Mouse (Mus musculus) limb, embryonic 14.5 days (tissue): Measurements from ENCODE around the gene Jazf1. TPM values are rescaled to one million over a fixed set of nuclear protein-coding genes. Genes with fewer than 3 reads are reported as not detected.

Source experiments
- ATAC-seq: fragments of 200-750 bp; cut with Nextera tagmentation; 2 replicates; pipeline ENCODE4 v1.8.0; 2017; ENCODE audit warnings: low read depth, moderate number of reproducible peaks, moderate TSS enrichment; ENCODE audit not compliant: low FRiP score
- DNase-seq: peaks from one replicate; pipeline ENCODE4 v3.0.0-alpha.2; 2015; ENCODE audit warnings: low spot score
- H3K27ac ChIP-seq: fragments of 300-500 bp; sonication (generic); replicated peaks from 2 replicates; pipeline ENCODE4 v1.5.1; 2014; ENCODE audit warnings: low read depth, mild to moderate bottlenecking, low read length, moderate library complexity, mixed read lengths
- H3K27me3 ChIP-seq: fragments of 300-500 bp; sonication (generic); 2 replicates; pipeline ENCODE4 v1.6.1; 2014; ENCODE audit warnings: low read length, mixed read lengths; ENCODE audit not compliant: control insufficient read depth, insufficient read depth
- H3K36me3 ChIP-seq: fragments of 300-500 bp; sonication (generic); 2 replicates; pipeline ENCODE4 v1.6.1; 2014; ENCODE audit warnings: mild to moderate bottlenecking, low read length, moderate library complexity, mixed read lengths; ENCODE audit not compliant: control insufficient read depth, insufficient read depth
- H3K4me1 ChIP-seq: fragments of 300-500 bp; sonication (generic); 2 replicates; pipeline ENCODE4 v1.6.1; 2014; ENCODE audit warnings: antibody characterized with exemption, low read length, mixed read lengths; ENCODE audit not compliant: control insufficient read depth, insufficient read depth
- H3K4me2 ChIP-seq: fragments of 300-500 bp; sonication (generic); replicated peaks from 2 replicates; pipeline ENCODE4 v1.6.1; 2014; ENCODE audit warnings: low read depth, mild to moderate bottlenecking, low read length, moderate library complexity; ENCODE audit not compliant: severe bottlenecking
- H3K4me3 ChIP-seq: fragments of 300-500 bp; sonication (generic); replicated peaks from 2 replicates; pipeline ENCODE4 v1.5.1; 2014; ENCODE audit warnings: low read length
- H3K9ac ChIP-seq: fragments of 300-500 bp; sonication (generic); 2 replicates; pipeline ENCODE4 v1.6.1; 2014; ENCODE audit warnings: mild to moderate bottlenecking, low read depth, low read length, moderate library complexity; ENCODE audit not compliant: severe bottlenecking
- H3K9me3 ChIP-seq: fragments of 300-500 bp; sonication (generic); 2 replicates; pipeline ENCODE4 v1.6.1; 2016; ENCODE audit warnings: low read length; ENCODE audit not compliant: control insufficient read depth
- POLR2A ChIP-seq: fragments of 200-500 bp; IDR thresholded peaks from 2 replicates; pipeline ENCODE4 v1.8.0; 2012; ENCODE audit warnings: inconsistent platforms, mild to moderate bottlenecking, moderate library complexity, borderline replicate concordance; ENCODE audit not compliant: insufficient read depth, insufficient read length; ENCODE audit errors: extremely low read depth
- WGBS: fragments of 180-500 bp; shearing (Covaris S2); extraction: QIAGEN DNeasy Blood & Tissue Kit; methylation state at CpG from one replicate; pipeline ENCODE4 v1.1.7; 2014; 5-methylcytosine and 5-hydroxymethylcytosine counted together
- polyA plus RNA-seq, 2 experiments: library from polyadenylated mRNA; depleted of rRNA in 1 of 2; stranded (reverse) in 1 of 2; unstranded in 1 of 2; fragments of >200 nt; fragmentation: Nextera tagmentation in 1 of 2; extraction: Ambion mirVana in 1 of 2; gene quantifications; 2 replicates each; pipeline versions ENCODE4 v1.2.1 to v1.2.3; 2012 to 2014

The Jazf1 gene
- polyA plus RNA-seq, 2 experiments, result 13.2 to 22.0 TPM

DNA sequence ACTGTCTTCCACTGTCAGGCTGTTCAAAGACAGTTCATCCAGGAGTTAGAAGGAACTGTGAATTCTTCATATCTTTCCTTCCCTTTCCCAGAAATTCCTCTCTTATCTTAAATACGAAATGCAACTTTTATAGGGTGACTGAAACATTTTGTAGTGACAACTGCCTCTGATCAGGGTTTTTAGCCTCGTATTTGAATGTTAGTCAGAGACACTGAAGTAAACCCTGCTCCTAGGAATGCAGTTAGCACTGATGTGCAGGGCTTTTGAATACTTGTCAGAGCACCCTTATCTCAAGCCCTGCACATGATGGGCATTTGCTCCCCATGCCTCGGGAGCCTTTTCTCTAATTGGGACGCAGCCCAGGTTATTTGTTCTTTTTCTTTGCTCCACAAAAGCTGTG lies 338.1 kb downstream of the Jazf1 start:
- ATAC-seq, result no peak

DNA sequence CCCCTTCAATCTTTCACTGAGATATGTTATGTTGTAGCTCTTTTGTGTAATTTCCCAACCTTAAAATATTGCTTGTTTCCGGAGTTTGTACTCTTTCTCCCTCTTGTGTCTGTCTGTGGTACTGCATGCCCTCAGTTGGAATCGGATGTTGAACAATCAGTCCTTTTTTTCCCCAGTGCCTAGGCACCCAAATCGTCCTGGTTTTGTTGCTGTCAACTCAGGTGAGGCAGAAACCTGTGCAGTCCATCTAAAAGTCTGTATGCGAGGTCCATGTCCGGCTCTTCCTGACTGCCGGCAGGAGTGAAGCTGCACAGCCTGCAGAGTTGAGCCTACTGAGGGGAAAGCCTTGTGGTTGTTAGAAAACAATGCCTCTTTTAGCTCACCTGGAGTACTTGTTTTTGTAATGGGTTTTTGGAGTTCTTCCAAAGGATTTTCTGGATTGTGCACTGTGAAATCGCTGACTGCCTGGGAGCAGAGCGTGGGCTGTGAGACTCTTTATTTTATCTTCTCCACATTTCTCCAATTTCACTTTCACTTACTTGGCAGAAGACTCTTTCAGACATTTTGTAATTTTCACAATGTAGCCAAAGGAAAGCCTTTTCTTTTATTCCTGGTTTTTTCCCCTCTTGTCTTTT lies 343.5 kb downstream of the Jazf1 start:
- no peak overlapping the region for H3K27ac ChIP-seq
- no peak; the same call in 1 of the 2 replicates for ATAC-seq
- DNase-seq, result peak; percentile 36
- H3K27me3 ChIP-seq, result no peaks in the 10 kb centered on the region
- H3K4me2 ChIP-seq, result no peak overlapping the region
- H3K36me3 ChIP-seq, result peaks cover 36% of the 10 kb centered on the region
- H3K9ac ChIP-seq, result no peak overlapping the region
- peaks cover 3% of the 10 kb centered on the region; the same call in 1 of the 2 replicates for H3K4me1 ChIP-seq
- no peaks in the 10 kb centered on the region for H3K9me3 ChIP-seq
- WGBS, result 50% methylated on average over 8 of the region's 8 CpGs
- H3K4me3 ChIP-seq, result no peak overlapping the region
- no peak for TF ChIP-seq POLR2A

More for the DNA sequence above, 338.1 kb downstream of the Jazf1 start:
- no peak for TF ChIP-seq POLR2A
- WGBS, result 57% methylated on average over 4 of the region's 4 CpGs
- H3K27me3 ChIP-seq, result no peaks in the 10 kb centered on the region
- H3K4me2 ChIP-seq, result no peak overlapping the region
- peaks cover 40% of the 10 kb centered on the region for H3K36me3 ChIP-seq
- H3K9ac ChIP-seq, result no peak overlapping the region
- no peak for DNase-seq
- no peaks in the 10 kb centered on the region for H3K9me3 ChIP-seq
- no peak overlapping the region for H3K4me3 ChIP-seq
- H3K27ac ChIP-seq, result no peak overlapping the region
- H3K4me1 ChIP-seq, result no peaks in the 10 kb centered on the region

Other genes with a start within 250 kb of the Jazf1 start
- 20.0 and 27.5 TPM in 2 replicates for gene Creb5, start 218.6 kb upstream of the Jazf1 start, polyA plus RNA-seq (2012; rRNA removed)
- 46.1 and 61.2 TPM in 2 replicates for gene Creb5, start 218.6 kb upstream of the Jazf1 start, polyA plus RNA-seq (2014; fragmentation: Nextera tagmentation; extraction: Ambion mirVana)